Mouse (Mus musculus): ENCODE measurements around the gene Trim33. TPM values are rescaled to one million over a fixed set of nuclear protein-coding genes. Genes with fewer than 3 reads are reported as not detected.

The Trim33 gene
- polyA plus RNA-seq, 1 experiment from 2014 or later = 21.3 TPM

GRCm38 (mm10) chr3:103405135-103405534, 126.0 kb downstream of the Trim33 start:
- Histone ChIP-seq H3K36me3 (ENCODE audit: control insufficient read depth, insufficient read depth, low read length) (no peaks in the 10 kb centered on the region), H3K27me3 (ENCODE audit: control insufficient read depth, insufficient read depth, low read depth, low read length) (no peaks in the 10 kb centered on the region), H3K27ac (ENCODE audit: low read length) (no peak overlapping the region), H3K4me3 (ENCODE audit: low read length) (no peak overlapping the region), H3K9me3 (ENCODE audit: control insufficient read depth, low read length) (no peaks in the 10 kb centered on the region), H3K4me2 (ENCODE audit: low read depth, low read length) (no peak overlapping the region), H3K9ac (ENCODE audit: low read length) (no peak overlapping the region), H3K4me1 (replicated peaks; ENCODE audit: control insufficient read depth, insufficient read depth, low read length) (peaks cover 4% of the 10 kb centered on the region; the same call in 1 of the 2 replicates)
- WGBS = 42% methylated on average over 2 of the region's 2 CpGs
- ATAC-seq (ENCODE audit: low read depth) = no peak

- Histone ChIP-seq H3K4me2 (ENCODE audit: low read depth, low read length) (no peak overlapping the region), H3K36me3 (ENCODE audit: control insufficient read depth, insufficient read depth, low read length) (no peaks in the 10 kb centered on the region), H3K4me3 (ENCODE audit: low read length) (no peak overlapping the region), H3K4me1 (replicated peaks; ENCODE audit: control insufficient read depth, insufficient read depth, low read length) (peaks cover 4% of the 10 kb centered on the region; the same call in 1 of the 2 replicates), H3K9me3 (ENCODE audit: control insufficient read depth, low read length) (no peaks in the 10 kb centered on the region), H3K27ac (ENCODE audit: low read length) (peak overlapping the region; percentile 24; the same call in 1 of the 2 replicates), H3K9ac (ENCODE audit: low read length) (no peak overlapping the region), H3K27me3 (ENCODE audit: control insufficient read depth, insufficient read depth, low read depth, low read length) (no peaks in the 10 kb centered on the region)
- peak; percentile 75 for ATAC-seq (ENCODE audit: low read depth)
- 61% methylated on average over 11 of the region's 11 CpGs for WGBS
These were observed 127.0 kb downstream of the Trim33 start for GRCm38 (mm10) chr3:103405871-103406765.

Other genes with a start within 250 kb of the Trim33 start
- 93.8 and 96.7 TPM in 2 replicates for gene Nras, start 221.0 kb upstream of the Trim33 start, polyA plus RNA-seq (2015; fragmentation: Nextera tagmentation; extraction: Ambion mirVana)
- gene Ampd1, start 205.3 kb upstream of the Trim33 start, polyA plus RNA-seq (2015; fragmentation: Nextera tagmentation; extraction: Ambion mirVana) = 1.0 and 2.8 TPM in 2 replicates
- gene Dennd2c, start 176.7 kb upstream of the Trim33 start, polyA plus RNA-seq (2015; fragmentation: Nextera tagmentation; extraction: Ambion mirVana) = 6.3 and 7.0 TPM in 2 replicates
- 172 and 179 TPM in 2 replicates for gene Bcas2, start 107.6 kb upstream of the Trim33 start, polyA plus RNA-seq (2015; fragmentation: Nextera tagmentation; extraction: Ambion mirVana)

Measured in lung, embryonic 16.5 days (tissue).